Mouse (Mus musculus): ENCODE results near the gene Il1rapl2. TPM values are rescaled to one million over a fixed set of nuclear protein-coding genes. Genes with fewer than 3 reads are reported as not detected.

Gene Il1rapl2
- not detected for polyA plus RNA-seq (2014; fragmentation: Illumina TruSeq; extraction: RNeasy Lipid Tissue Mini Kit (QIAGEN cat#74804); ENCODE audit: insufficient read depth, low read depth, low replicate concordance)

DNA sequence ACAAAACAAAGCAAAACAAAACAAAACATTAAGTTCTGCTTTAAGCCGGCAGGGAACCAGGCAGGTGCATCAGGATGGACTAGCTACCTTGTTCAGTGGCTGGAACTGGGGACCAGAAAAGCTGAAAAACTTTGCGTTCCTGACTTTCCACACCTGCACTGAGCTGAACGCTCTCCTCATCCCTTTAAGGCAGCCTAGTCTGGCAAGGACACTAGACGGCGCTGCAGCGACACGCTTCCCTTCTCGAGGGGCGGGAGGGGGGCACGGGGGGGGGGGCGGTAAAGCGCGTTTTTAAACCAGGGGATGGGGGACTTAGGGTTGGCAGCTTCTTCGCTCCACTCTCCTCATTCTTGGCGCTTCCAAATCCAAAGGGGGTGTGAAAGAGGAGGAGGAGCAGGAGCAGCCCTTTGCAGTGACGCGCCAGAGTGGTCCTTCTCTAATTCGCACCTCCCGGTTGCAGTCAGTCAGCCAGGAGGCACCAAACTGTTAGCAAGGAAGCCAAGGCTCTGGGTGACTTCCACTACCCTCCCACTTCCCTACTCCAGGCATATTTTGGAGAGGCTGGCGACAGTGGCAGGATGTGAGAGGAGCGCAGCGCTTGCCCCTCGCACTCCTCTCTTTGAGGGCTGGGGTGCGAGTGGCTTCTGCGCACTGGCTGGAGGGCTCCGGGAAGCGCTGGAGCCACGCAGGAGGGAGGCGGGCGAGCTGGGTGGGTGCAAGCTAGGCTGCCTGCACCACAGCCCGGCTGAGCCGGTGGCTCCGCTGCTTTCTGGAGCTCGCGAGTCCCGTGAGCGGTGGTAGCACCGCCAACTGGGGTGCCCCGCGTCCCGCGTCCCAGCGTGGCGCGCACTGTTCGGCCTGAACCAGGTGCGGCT, at the start of gene Il1rapl2:
Gene Il1rapl2, plus strand, starts transcription at position 288 of the 875 bp plus-strand sequence.

DNA sequence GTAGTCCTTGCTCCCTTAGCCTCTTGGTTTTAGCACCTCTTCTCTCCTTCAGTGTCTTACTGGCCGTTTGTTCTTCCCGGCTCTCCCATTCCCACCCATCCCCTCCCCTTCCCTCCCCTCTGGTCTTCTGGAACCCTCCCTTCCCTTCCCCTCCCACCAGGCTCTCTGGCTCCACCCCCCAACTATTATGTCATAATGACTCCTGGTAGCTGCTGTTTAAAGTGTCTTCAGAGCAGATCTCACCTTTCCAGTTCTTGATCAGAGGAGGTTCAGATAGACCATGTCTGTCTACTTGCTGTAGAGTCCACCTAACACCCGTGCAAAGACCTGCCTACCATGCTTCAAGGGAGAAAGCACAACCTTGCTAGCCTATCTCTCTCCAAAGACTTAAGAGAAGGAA, 639.1 kb downstream of the Il1rapl2 start, which contains the start of gene Tex13a:
Gene Tex13a, minus strand, starts transcription at position 101 of the 400 bp plus-strand sequence.

Measured in lung, adult 10 weeks (tissue).